Mouse (Mus musculus): ENCODE measurements at regions not wholly inside any gene's neighbourhood (a gene's known extent, or its start where the extent isn't known, plus 50 kb on each side); places are given as distances from the start of the nearest gene placed in this dataset.

DNA sequence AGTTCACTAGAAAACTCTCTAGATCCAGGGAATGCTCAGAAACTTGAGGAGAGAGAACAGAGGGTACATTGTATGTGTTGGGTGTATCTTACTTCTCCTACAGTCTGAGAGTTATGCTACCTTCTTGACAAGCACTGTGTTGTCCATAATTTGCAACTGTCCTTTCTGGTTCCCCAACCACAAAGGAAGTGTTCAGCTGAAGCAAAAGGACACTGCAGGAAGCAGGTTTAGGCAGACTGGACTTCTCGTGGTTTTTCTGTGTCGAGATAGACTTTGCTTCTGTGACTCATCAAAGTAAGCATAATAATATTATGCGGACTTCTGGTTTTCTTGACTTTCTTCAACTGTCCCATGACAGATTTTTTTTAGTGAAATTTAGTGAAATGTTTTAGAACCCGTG is 506.7 kb downstream of the Nuf2 start:
- no peak for TF ChIP-seq MYC (IDR thresholded peaks at IDR 0.05; ENCODE audit: low read depth, low read length)
- TF ChIP-seq CTCF (IDR thresholded peaks at IDR 0.05 in 2 of 3, conservative IDR thresholded peaks at IDR 0.05 in 1 of 3; ENCODE audit: control insufficient read depth in 1 of 3, insufficient read depth in 1 of 3, low read depth in 2 of 3, low read length in 3 of 3, poor library complexity in 1 of 3, severe bottlenecking in 1 of 3) = no peak
- TF ChIP-seq EP300 (IDR thresholded peaks at IDR 0.05; ENCODE audit: low read depth in 1 of 2, low read length in 2 of 2) = no peak
- TF ChIP-seq BHLHE40 (IDR thresholded peaks at IDR 0.05; ENCODE audit: borderline replicate concordance, low read depth, low read length) = no peak
- no peak for TF ChIP-seq MEF2A (IDR thresholded peaks at IDR 0.05; ENCODE audit: extremely low read depth, insufficient replicate concordance, low read depth, low read length, poor library complexity, severe bottlenecking)
- no peak for TF ChIP-seq ZMIZ1 (IDR thresholded peaks at IDR 0.05; ENCODE audit: low read depth, low read length)
- no peak for TF ChIP-seq CHD2 (IDR thresholded peaks at IDR 0.05; ENCODE audit: low read length)
- no peak for TF ChIP-seq ETS1 (IDR thresholded peaks at IDR 0.05; ENCODE audit: low read depth, low read length)
- no peak for TF ChIP-seq CHD1 (IDR thresholded peaks at IDR 0.05; ENCODE audit: low read depth, low read length)
- TF ChIP-seq TCF12 (IDR thresholded peaks at IDR 0.05; ENCODE audit: low read depth, low read length) = no peak
- no peak for TF ChIP-seq MAX (IDR thresholded peaks at IDR 0.05; ENCODE audit: low read length)
- no peak for TF ChIP-seq MAZ (IDR thresholded peaks at IDR 0.05; ENCODE audit: low read depth, low read length)

All from MEL (cell line).